8 mouse cellular contexts compared by ENCODE assay signal in genomic region chr1:153424770-153425584, GRCm38 (mm10). TPM values are rescaled to one million over a fixed set of nuclear protein-coding genes. Genes with fewer than 3 reads are reported as not detected.
DNase-seq lines count a peak whose midpoint lies in the region; ATAC-seq and TF ChIP-seq lines count a peak whose summit lies in the region.

Gene Shcbp1l (plus strand): TSS chr1:153425162.

- H3K27ac ChIP-seq in cortical plate, adult 2 months (ENCODE audit: insufficient read depth, low read length) = peak within 1 kb of the TSS; percentile 24; the same call in 1 of the 2 replicates
- peak within 1 kb of the TSS; percentile 41; the same call in 1 of the 2 replicates for H3K27ac ChIP-seq in hindbrain, postnatal 0 days
- peak within 1 kb of the TSS; percentile 64 for H3K27ac ChIP-seq in left cerebral cortex, adult 2 months
- no peak within 1 kb of the TSS for H3K27ac ChIP-seq in macrophage

- 2% methylated on average over 60 of the region's 60 CpGs for whole genome bisulfite sequencing in hindbrain, postnatal 0 days
- 10% methylated on average over 60 of the region's 60 CpGs for WGBS in macrophage (ENCODE audit: missing documents)

- peak; percentile 63 to 85 for DNase-seq in adrenal gland, adult (ENCODE audit: inconsistent age in 2 of 2, low spot score in 1 of 2)
- peak; percentile 14 to 30 for DNase-seq in gastrocnemius, adult 8-10 months (ENCODE audit: low spot score in 2 of 2)
- DNase-seq in hindbrain, postnatal 0 days (ENCODE audit: low spot score) = peak; percentile 90
- peak; percentile 69 to 79 for DNase-seq in left cerebral cortex, adult 2 months (ENCODE audit: extremely low spot score in 1 of 2, low spot score in 2 of 2)
- DNase-seq in right cerebral cortex, postnatal 10 days (ENCODE audit: low spot score in 2 of 2) = peak; percentile 91 to 92
- peak; percentile 26 to 29 for DNase-seq in urinary bladder, postnatal 36 days (ENCODE audit: low spot score in 2 of 2)

- peak within 1 kb of the TSS; percentile 52 for H3K4me3 ChIP-seq in cortical plate, adult 2 months (ENCODE audit: insufficient read depth, low read length)
- peak within 1 kb of the TSS; percentile 50 for H3K4me3 ChIP-seq in hindbrain, postnatal 0 days (ENCODE audit: low read length)
- peak within 1 kb of the TSS; percentile 71 for H3K4me3 ChIP-seq in left cerebral cortex, adult 2 months
- peak within 1 kb of the TSS; percentile 34 for H3K4me3 ChIP-seq in macrophage (ENCODE audit: inconsistent target)

- TF ChIP-seq CTCF in cortical plate, adult 2 months (IDR thresholded peaks at IDR 0.05; ENCODE audit: extremely low read depth, insufficient read depth, low read length) = no peak
- TF ChIP-seq CTCF in hindbrain, postnatal 0 days (IDR thresholded peaks at IDR 0.05; ENCODE audit: low read depth) = no peak
- TF ChIP-seq CTCF in left cerebral cortex, adult 2 months (IDR thresholded peaks at IDR 0.05) = no peak

- ATAC-seq in hindbrain, postnatal 0 days = peak; percentile 90

- H3K9ac ChIP-seq in hindbrain, postnatal 0 days (replicated peaks; ENCODE audit: low read length) = peak within 1 kb of the TSS; percentile 56

- no peaks in the 10 kb centered on the region for H3K9me3 ChIP-seq in hindbrain, postnatal 0 days (ENCODE audit: low read length)

- intact Hi-C loops in left cerebral cortex, adult 2 months (cut with DNase I) = no loop called here

- peak within 1 kb of the TSS; percentile 85 for H3K4me2 ChIP-seq in hindbrain, postnatal 0 days (ENCODE audit: low read depth, low read length)

- no peaks in the 10 kb centered on the region for H3K27me3 ChIP-seq in hindbrain, postnatal 0 days (ENCODE audit: insufficient read depth, low read length)

- no peaks in the 10 kb centered on the region for H3K79me2 ChIP-seq in macrophage (ENCODE audit: inconsistent target)

- no peaks in the 10 kb centered on the region for H3K4me1 ChIP-seq in cortical plate, adult 2 months (ENCODE audit: control insufficient read depth, insufficient read depth, low read length)
- H3K4me1 ChIP-seq in hindbrain, postnatal 0 days (ENCODE audit: insufficient read depth, low read length) = peaks cover 10% of the 10 kb centered on the region

- 0 out of 2 replicates have a peak, but pooled peaks have one; percentile 8 for TF ChIP-seq POLR2A in cortical plate, adult 2 months (IDR thresholded peaks at IDR 0.05; ENCODE audit: extremely low read depth, insufficient read depth, low read length)

- no peaks in the 10 kb centered on the region for H3K36me3 ChIP-seq in hindbrain, postnatal 0 days (ENCODE audit: insufficient read depth, low read length)
- H3K36me3 ChIP-seq in macrophage (ENCODE audit: inconsistent target) = no peaks in the 10 kb centered on the region

RNA-seq across cellular contexts. Expression of gene Shcbp1l, which starts in this region (rescaled TPM):
- 3.5 and 4.2 TPM in 2 replicates for polyA plus RNA-seq in cortical plate, adult 2 months (2012; rRNA removed)
- not detected for total RNA-seq in gastrocnemius, adult 8-10 months (2022)
- 0.50 and 2.2 TPM in 2 replicates for total RNA-seq in hindbrain, postnatal 0 days (2014; rRNA removed)
- 1.3 and 1.9 TPM in 2 replicates for polyA plus RNA-seq in hindbrain, postnatal 0 days (2015; fragmentation: Nextera tagmentation; extraction: Ambion mirVana)
- 1 to 10 TPM; 2.2 to 3.0 TPM for total RNA-seq in left cerebral cortex, adult 2 months (2021)
- total RNA-seq in macrophage (2018; cell fraction: chromatin; rRNA removed) = 10 to 100 TPM in 7 of 26 experiments, 1 to 10 TPM in 19; 1.8 to 15.2 (median 6.8) TPM
- total RNA-seq in macrophage (2018; cell fraction: cytosol; rRNA removed) = 1 to 10 TPM in 5 of 26 experiments, under 1 TPM in 21; 0.37 to 1.5 (median 0.58) TPM
- 10 to 100 TPM in 9 of 26 experiments, 1 to 10 TPM in 17; 1.7 to 22.4 (median 6.6) TPM for total RNA-seq in macrophage (2018; cell fraction: nucleus; rRNA removed)
- polyA plus RNA-seq in macrophage (2018) = 0.53 to 1.9 TPM (median 0.63 TPM) in 3 replicates

Comparison
In these comparisons a context has a peak if more than half of its experiments do, and no peak if none do; other contexts are left out.
1. Peak in DNase-seq in gastrocnemius, adult 8-10 months; RNA of the gene not detected or under 1 TPM.
2. DNase-seq: peak in every context shown above with its lines; median percentile 92 in right cerebral cortex, postnatal 10 days; 90 in hindbrain, postnatal 0 days; 74 in adrenal gland, adult; 74 in left cerebral cortex, adult 2 months; 28 in urinary bladder, postnatal 36 days; 22 in gastrocnemius, adult 8-10 months.